Mouse (Mus musculus) kidney, postnatal 4 days (tissue): ENCODE measurements around the gene Ryr1.
"Not testable (repeated sequence)": the region's sequence is repeated elsewhere in the genome, so short reads cannot be mapped to it uniquely, and the experiment has no call there.

Source experiments
- DNase-seq, 2 experiments: peaks; one replicate each; pipeline ENCODE4 v3.0.0; 2021; ENCODE audit warnings: mixed read lengths in 2 of 2

Ryr1 gene

GRCm38 (mm10) chr7:29075208-29075607 is 49.8 kb downstream of the Ryr1 start:
- no peak for DNase-seq

GRCm38 (mm10) chr7:29072689-29073088 is 52.3 kb downstream of the Ryr1 start:
- peak; percentile 60 to 65 for DNase-seq

DNA sequence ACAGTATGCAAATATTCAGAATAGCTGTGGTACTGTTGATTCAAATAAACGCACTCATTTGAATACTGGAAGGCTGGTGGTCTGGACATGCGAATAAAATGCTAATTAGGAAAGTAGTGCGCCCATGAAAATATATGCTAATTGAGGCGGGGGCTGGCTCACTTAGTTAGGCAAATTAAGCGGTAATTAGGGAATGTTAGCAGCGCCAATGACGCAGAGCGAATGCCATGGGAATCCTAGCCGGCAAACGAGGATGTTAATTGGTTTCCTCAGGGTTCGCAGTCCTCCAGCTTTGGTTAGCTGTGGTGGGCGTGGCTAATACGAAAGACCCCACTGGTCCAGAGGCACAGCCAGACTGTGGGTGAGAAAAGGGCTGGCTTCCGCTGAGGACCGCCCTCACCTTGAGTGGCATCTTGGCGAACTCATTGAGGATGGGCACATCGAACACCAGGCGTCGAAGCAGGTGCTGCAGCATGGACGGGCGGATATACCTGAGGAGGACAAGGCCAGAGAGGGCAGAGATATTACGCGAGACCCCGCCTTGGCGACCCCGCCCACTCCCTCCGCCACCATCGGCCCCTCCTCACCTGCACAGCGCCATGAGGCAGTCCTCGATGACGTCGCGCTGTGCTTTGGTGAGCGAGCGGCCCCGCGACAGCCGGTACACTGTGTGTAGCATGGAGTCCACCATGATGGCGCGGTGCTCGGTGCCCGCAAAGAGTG is 53.6 kb downstream of the Ryr1 start:
- DNase-seq: peak; percentile 23 to 25

DNA sequence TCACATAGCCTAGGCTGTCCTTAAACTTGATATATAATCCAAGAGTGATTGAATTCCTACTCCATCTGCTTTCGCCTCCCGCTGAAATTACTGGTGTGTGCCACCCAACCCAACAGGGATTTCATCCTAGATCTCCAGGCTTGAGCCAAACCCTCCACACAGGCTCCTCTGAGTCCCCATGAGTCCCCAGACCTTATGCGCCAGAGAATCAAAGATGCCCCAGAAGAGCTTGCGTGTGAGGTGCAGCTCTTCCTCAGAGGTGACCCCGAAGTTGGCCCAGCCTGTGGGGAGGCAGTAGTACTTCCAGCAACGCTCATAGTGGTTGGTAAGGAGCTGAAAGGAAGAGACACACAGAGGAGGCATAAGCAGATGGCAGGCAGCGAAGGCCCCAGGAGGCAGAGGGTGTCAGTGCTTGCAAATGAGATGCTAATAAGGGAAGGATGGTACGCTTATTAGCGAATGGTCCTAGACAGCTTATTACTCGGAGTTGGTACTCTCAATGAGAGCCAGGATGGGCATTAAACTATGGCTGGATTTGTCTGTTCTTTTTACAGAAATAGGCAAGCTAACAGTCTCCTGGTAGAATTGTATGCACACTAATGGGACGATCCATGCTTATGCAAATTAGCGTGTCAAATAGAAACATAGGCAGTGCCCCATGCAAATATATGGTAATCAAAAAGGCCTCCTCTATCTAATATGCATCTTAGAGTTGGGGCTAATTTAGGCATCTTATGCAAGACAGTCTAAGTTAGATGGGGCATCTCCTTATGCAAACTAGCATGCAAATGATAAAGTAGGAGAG is 54.4 kb downstream of the Ryr1 start:
- DNase-seq: no peak

GRCm38 (mm10) chr7:29067758-29068157 is 57.2 kb downstream of the Ryr1 start:
- peak; percentile 77 to 83 for DNase-seq

- DNase-seq: not testable (repeated sequence)
These were observed 61.5 kb downstream of the Ryr1 start for GRCm38 (mm10) chr7:29063476-29063875.

- DNase-seq: peak; percentile 54 to 69
These were observed 63.4 kb downstream of the Ryr1 start for GRCm38 (mm10) chr7:29061522-29062037.

GRCm38 (mm10) chr7:29059445-29059844 is 65.5 kb downstream of the Ryr1 start:
- DNase-seq: no peak

DNA sequence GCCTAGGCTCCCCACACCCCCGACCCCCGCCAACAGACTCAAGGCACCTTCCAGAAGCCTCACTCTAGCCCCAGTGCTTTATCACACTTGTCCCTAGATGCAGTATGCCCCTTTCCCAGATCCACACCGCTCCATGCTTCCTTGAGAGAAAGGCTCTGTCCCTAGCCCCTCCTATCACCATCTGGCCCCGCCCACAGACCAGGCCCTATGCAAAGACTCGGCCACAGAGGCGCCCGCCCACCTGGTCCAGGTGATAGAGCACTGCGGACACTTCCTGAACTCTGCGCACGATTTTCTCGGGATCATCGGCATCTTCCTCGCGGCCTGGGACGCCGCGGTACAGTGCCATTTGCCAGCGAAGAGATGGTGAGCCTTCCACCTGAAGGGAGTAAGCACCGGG is 72.2 kb downstream of the Ryr1 start:
- peak; percentile 46 to 62 for DNase-seq

DNA sequence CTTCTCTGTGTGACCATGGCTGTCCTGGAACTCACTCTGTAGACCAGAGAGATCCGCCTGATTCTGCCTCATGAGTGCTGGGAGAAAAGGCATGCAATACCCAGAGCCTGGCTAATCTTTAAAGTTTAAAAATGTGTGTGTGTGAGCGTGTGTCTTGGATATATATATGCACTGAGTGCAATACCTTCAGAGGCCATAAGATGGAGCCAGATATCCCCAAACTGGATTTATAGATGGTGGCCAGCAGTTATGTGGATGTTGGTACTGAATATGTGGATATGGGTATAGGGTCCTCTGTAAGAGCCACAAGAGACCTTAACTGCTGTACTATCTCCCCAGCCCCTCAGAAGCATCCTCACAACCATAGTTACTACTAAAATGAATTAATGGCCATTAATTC is 74.2 kb downstream of the Ryr1 start:
- DNase-seq: peak; percentile 23 to 39

- no peak for DNase-seq
These were observed 76.4 kb downstream of the Ryr1 start for GRCm38 (mm10) chr7:29048615-29049014.

- DNase-seq: no peak
These were observed 76.9 kb downstream of the Ryr1 start for GRCm38 (mm10) chr7:29048070-29048469.

- DNase-seq: no peak
These were observed 78.4 kb downstream of the Ryr1 start for GRCm38 (mm10) chr7:29046533-29046932.

- DNase-seq: peak in 1 of 2 experiments; percentile 27
These were observed 80.7 kb downstream of the Ryr1 start for GRCm38 (mm10) chr7:29044302-29044701.

GRCm38 (mm10) chr7:29043674-29044057 is 81.3 kb downstream of the Ryr1 start:
- peak; percentile 21 to 56 for DNase-seq

DNA sequence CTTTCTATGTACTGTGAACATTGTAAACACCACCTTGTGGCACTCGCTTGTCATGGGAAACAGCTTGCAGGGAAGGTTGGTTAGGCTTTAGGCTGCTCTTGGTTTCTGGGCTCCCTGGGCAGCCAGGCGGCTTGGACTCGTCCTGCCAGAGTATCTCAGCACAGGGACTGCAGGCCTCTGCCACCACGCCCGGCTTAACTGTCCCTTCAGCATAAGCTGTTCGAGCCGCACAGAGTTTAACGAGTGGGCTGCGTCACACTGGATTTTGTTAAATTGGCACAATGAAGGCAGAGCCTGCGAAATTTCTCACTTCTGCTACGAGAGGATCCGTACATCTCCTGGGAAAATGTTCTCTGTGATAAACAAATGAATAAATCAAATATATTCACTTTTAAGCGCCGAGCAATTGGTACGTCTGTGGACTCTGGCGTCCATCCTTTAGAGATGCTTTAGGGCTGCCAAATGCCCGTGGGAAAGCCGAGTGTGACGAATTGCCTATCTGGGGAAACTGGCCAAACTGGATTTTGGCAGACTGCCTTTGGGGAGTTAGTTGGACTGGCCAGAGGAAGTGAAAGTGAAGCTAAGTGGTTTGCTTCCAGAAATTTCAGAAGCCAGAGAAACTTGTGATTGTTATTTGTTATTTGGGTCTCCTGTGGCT is 81.8 kb downstream of the Ryr1 start:
- DNase-seq: peak; percentile 74 to 83

- DNase-seq: no peak
These were observed 83.8 kb downstream of the Ryr1 start for GRCm38 (mm10) chr7:29041194-29041593.

DNA sequence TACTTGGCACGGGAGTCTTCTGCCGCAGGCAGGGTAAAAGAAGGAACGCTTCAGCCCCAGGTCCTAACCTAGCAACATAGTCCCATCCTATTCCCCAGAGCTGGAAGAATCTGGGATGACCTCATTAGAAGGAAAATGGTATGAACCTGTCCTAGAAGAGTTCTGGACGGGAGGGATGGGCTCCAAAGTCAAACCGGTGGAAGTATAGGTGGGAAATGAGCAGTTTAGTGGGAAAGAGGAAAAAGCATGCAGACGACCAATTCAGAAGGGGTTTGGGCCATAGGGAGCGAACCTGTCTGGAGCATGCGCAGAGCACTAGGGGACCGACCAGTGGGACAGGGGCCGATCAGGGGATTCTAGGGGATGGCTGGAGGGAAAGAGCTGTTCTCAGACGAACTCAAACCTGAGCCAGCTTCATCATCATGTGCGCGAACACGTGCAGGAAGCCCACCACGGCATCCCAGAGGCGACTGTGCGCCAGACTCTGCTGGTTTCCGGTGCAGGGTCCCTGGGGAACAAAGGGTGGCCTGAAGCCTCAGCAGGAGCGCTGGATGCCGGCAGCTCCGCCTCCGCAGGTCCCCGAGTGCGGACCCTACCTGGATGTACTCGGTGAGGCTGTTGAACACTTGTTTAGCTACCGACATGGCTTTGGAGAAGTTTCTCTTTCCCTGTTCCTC is 84.9 kb downstream of the Ryr1 start:
- peak; percentile 52 to 58 for DNase-seq

DNA sequence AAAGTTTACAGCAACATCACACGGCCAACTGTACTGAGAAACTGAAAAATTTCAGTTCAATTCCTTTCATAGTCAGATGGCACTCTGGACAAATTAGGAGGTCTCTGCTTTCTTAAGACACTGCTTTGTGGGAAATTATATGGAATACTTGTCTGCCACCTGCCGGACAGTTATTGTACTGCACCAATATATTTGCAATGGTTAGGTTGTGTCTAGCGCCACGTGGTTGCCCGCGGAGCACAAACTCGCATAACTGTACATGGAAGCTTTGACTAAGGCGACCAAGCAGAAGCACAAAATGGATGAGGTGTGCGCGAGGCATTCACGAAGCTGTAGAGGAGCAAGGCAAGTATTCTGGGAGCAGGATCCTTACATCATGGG is 85.4 kb downstream of the Ryr1 start:
- peak; percentile 90 to 91 for DNase-seq

DNA sequence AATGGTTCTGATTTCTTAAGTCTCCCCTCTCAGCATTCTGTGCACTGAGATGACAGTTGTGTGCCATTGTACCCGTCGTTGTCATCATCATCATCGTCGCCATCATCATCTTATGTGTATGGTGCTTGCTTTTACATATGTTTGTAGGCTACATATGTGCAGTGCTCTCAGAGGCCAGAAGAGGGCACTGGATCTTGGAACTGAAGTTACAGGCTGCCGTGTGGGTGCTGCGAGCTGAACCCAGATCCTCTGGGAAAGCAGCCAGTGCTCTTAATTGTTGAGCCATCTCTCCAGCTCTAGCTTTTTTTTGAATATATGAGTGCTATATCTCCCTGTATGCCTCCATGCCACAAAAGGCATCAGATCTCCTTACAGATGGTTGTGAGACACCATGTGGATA is 87.7 kb downstream of the Ryr1 start:
- no peak for DNase-seq

DNA sequence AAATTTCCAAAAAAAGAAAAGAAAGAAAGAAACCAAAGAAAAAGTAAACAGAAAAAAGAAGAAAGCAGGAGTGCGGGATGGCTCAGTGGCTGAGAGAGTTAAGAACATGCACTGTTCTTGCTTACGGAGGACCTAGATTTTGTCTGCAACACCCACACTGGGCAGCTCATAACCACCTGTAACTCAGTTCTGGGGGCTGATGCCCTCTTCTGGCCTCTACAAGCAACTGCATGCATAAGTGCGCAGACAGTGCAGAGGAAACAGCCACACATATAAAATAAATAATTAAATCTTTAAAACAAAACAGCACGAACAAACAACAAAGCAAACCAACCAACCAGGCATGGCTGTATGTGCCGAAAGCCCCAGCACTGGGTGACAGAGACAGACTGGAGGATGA is 92.3 kb downstream of the Ryr1 start:
- no peak for DNase-seq

DNA sequence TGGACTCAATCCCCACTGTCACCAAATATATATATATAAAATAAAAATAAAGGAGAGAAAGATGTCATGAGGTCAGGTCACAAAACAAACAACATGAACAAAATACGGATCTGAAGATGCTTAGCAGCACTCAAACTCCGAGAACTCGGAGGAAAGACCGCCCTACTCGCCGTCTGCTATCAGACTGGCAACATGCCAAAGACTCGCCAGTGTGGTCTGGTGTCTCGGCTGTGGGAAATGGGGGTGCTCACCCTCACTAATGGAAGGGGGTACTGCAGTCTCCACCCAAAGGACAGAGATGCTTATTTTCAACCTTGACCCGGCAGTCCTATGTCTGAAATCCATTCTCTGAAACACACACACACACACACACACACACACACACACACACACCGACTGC is 93.3 kb downstream of the Ryr1 start:
- DNase-seq: no peak
